Comparison of ENCODE assay signal across 9 mouse cellular contexts in the genomic region with DNA sequence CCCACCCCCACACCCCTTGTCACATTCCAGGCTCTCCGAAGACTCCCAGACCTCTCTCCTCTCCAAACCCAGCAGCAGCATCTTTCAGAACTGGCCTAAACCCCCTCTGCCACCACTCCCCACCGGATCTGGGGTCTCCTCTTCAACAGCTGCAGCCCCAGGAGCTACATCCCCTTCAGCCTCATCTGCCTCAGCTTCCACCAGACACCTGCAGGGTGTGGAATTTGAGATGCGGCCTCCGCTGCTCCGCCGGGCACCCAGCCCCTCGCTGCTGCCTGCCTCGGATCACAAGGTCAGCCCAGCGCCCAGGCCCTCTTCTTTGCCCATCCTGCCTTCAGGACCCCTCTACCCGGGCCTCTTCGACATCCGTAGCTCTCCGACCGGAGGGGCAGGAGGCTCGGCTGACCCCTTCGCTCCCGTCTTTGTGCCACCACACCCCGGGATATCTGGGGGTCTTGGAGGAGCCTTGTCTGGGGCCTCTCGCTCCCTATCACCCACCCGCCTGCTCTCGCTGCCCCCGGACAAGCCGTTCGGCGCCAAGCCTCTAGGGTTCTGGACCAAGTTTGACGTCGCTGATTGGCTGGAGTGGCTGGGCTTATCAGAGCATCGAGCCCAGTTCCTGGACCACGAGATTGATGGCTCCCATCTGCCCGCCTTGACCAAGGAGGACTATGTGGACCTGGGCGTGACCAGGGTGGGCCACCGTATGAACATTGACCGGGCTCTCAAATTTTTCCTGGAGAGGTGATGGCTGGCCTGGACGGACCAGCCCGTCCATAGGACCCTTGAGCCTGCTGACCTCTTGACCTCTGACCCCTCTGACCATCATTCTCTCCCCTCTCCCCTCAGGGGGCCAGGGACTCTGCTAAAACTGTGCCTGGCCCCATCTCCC. TPM values are rescaled to one million over a fixed set of nuclear protein-coding genes. Genes with fewer than 3 reads are reported as not detected.
DNase-seq lines count a peak whose midpoint lies in the region; ATAC-seq and TF ChIP-seq lines count a peak whose summit lies in the region.
"Had no signal": no experiment of that assay in that cellular context is flagged by ENCODE, and none has a peak within 500 bp of the region (broad histone marks: within the 10 kb centered on the region; RNA-seq: fewer than 3 reads in every experiment).

No protein-coding gene starts in this region.

- H3K9ac ChIP-seq in hindbrain, embryonic 11.5 days (ENCODE audit: low read depth, low read length) = peak overlapping the region; percentile 44; the same call in 1 of the 2 replicates
- peak overlapping the region; percentile 43 for H3K9ac ChIP-seq in neural tube, embryonic 13.5 days

- 1% methylated on average over 35 of the region's 35 CpGs for WGBS in hindbrain, embryonic 11.5 days
- WGBS in neural tube, embryonic 13.5 days = 4% methylated on average over 35 of the region's 35 CpGs

- peaks cover 27% of the 10 kb centered on the region for H3K4me1 ChIP-seq in hindbrain, embryonic 11.5 days (replicated peaks; ENCODE audit: control insufficient read depth, insufficient read depth, low read length)
- peaks cover 60% of the 10 kb centered on the region for H3K4me1 ChIP-seq in neural tube, embryonic 13.5 days (replicated peaks)

- TF ChIP-seq CTCF in layer of hippocampus, adult 2 months (conservative IDR thresholded peaks at IDR 0.05) = no peak

- H3K4me3 ChIP-seq in layer of hippocampus, adult 2 months = no peak overlapping the region
- H3K4me3 ChIP-seq in hindbrain, embryonic 11.5 days (ENCODE audit: low read depth, low read length) = no peak overlapping the region
- no peak overlapping the region for H3K4me3 ChIP-seq in neural tube, embryonic 13.5 days

- peak overlapping the region; percentile 38 for H3K4me2 ChIP-seq in hindbrain, embryonic 11.5 days (replicated peaks; ENCODE audit: low read depth, low read length)
- H3K4me2 ChIP-seq in neural tube, embryonic 13.5 days = 0 out of 2 replicates have a peak overlapping the region, but pooled peaks have one; percentile 1

- H3K36me3 ChIP-seq in hindbrain, embryonic 11.5 days (ENCODE audit: control insufficient read depth, insufficient read depth, low read length) = no peaks in the 10 kb centered on the region
- peaks cover 32% of the 10 kb centered on the region for H3K36me3 ChIP-seq in neural tube, embryonic 13.5 days

- DNase-seq in adrenal gland, adult 2 months = peak; percentile 5
- DNase-seq in adrenal gland, postnatal 25 days = no peak
- DNase-seq in layer of hippocampus, adult 2 months (ENCODE audit: low spot score in 2 of 2) = no peak
- no peak for DNase-seq in layer of hippocampus, adult 9-11 months
- DNase-seq in hindbrain, embryonic 11.5 days (ENCODE audit: low spot score) = peak; percentile 43
- no peak for DNase-seq in spleen, postnatal 14 days (ENCODE audit: low spot score in 2 of 2)

- H3K9me3 ChIP-seq in hindbrain, embryonic 11.5 days (ENCODE audit: control insufficient read depth, low read length) = no peaks in the 10 kb centered on the region
- H3K9me3 ChIP-seq in neural tube, embryonic 13.5 days = no peaks in the 10 kb centered on the region

- peaks cover 66% of the 10 kb centered on the region for H3K27me3 ChIP-seq in hindbrain, embryonic 11.5 days (ENCODE audit: control insufficient read depth, insufficient read depth, low read length)
- H3K27me3 ChIP-seq in neural tube, embryonic 13.5 days = peaks cover 77% of the 10 kb centered on the region

- peak overlapping the region; percentile 67; the same call in 1 of the 2 replicates for H3K27ac ChIP-seq in layer of hippocampus, adult 2 months
- peak overlapping the region; percentile 2; the same call in 1 of the 2 replicates for H3K27ac ChIP-seq in hindbrain, embryonic 11.5 days (ENCODE audit: low read depth, low read length)
- no peak overlapping the region for H3K27ac ChIP-seq in neural tube, embryonic 13.5 days (replicated peaks)

- ATAC-seq in hindbrain, embryonic 11.5 days (ENCODE audit: low FRiP score) = no peak
- ATAC-seq in neural tube, embryonic 13.5 days (ENCODE audit: low read depth) = no peak
- no peak for ATAC-seq in megakaryocyte progenitor cell, adult 5-6 weeks (replicated peaks; ENCODE audit: poor library complexity)

RNA-seq across cellular contexts. Expression of gene Syt3, which starts 27.1 kb away (rescaled TPM):
- total RNA-seq in adrenal gland, adult 2 months (2021) = 1 to 10 TPM; 4.8 to 6.2 TPM
- 12.1 and 16.0 TPM in 2 replicates for polyA plus RNA-seq in adrenal gland, adult 2 months (2012; rRNA removed)
- total RNA-seq in adrenal gland, postnatal 25 days (2021) = 4.1 and 5.7 TPM in 2 replicates
- total RNA-seq in layer of hippocampus, adult 2 months (2021) = 10 to 100 TPM; 89.4 to 95.9 TPM
- 2.4 and 3.5 TPM in 2 replicates for polyA plus RNA-seq in hindbrain, embryonic 11.5 days (2014; fragmentation: Nextera tagmentation; extraction: Ambion mirVana)
- polyA plus RNA-seq in neural tube, embryonic 13.5 days (2015; fragmentation: Nextera tagmentation; extraction: Ambion mirVana) = 24.9 and 28.4 TPM in 2 replicates
- total RNA-seq in megakaryocyte progenitor cell, adult 5-6 weeks (2015) = 0.22 and 0.24 TPM in 2 replicates
- total RNA-seq in megakaryocyte progenitor cell, adult 5-6 weeks (2017) = 0.12 and 0.14 TPM in 2 replicates

RNA-seq across cellular contexts. Expression of gene 1700008O03Rik, which starts 28.8 kb away (rescaled TPM):
- 1 to 10 TPM in 1 of 2 experiments, under 1 TPM in 1; 0.66 to 1.2 TPM for total RNA-seq in adrenal gland, adult 2 months (2021)
- polyA plus RNA-seq in adrenal gland, adult 2 months (2012; rRNA removed) = 1.6 and 2.3 TPM in 2 replicates
- total RNA-seq in adrenal gland, postnatal 25 days (2021) = 2.3 TPM in 1 of 2 replicates, not detected in the other
- 1 to 10 TPM; 3.0 to 3.3 TPM for total RNA-seq in layer of hippocampus, adult 2 months (2021)
- polyA plus RNA-seq in hindbrain, embryonic 11.5 days (2014; fragmentation: Nextera tagmentation; extraction: Ambion mirVana) = 1.3 and 1.4 TPM in 2 replicates
- polyA plus RNA-seq in neural tube, embryonic 13.5 days (2015; fragmentation: Nextera tagmentation; extraction: Ambion mirVana) = 1.0 and 1.5 TPM in 2 replicates
- 0.44 and 1.5 TPM in 2 replicates for total RNA-seq in megakaryocyte progenitor cell, adult 5-6 weeks (2015)
- total RNA-seq in megakaryocyte progenitor cell, adult 5-6 weeks (2017) = 1.8 and 2.2 TPM in 2 replicates

RNA-seq across cellular contexts. Expression of gene Shank1, which starts 46.8 kb away (rescaled TPM):
- 1 to 10 TPM; 8.0 to 9.1 TPM for total RNA-seq in adrenal gland, adult 2 months (2021)
- 2.5 and 2.9 TPM in 2 replicates for polyA plus RNA-seq in adrenal gland, adult 2 months (2012; rRNA removed)
- total RNA-seq in adrenal gland, postnatal 25 days (2021) = 8.5 and 10.4 TPM in 2 replicates
- 100 to 1,000 TPM; 647 to 698 TPM for total RNA-seq in layer of hippocampus, adult 2 months (2021)
- polyA plus RNA-seq in hindbrain, embryonic 11.5 days (2014; fragmentation: Nextera tagmentation; extraction: Ambion mirVana) = 5.1 and 6.9 TPM in 2 replicates
- 26.5 and 27.7 TPM in 2 replicates for polyA plus RNA-seq in neural tube, embryonic 13.5 days (2015; fragmentation: Nextera tagmentation; extraction: Ambion mirVana)
- 0.05 and 0.49 TPM in 2 replicates for total RNA-seq in megakaryocyte progenitor cell, adult 5-6 weeks (2015)
- not detected in 2 replicates for total RNA-seq in megakaryocyte progenitor cell, adult 5-6 weeks (2017)
- total RNA-seq: hematopoietic stem cell, adult 5-6 weeks had no signal

RNA-seq across cellular contexts. Expression of gene Clec11a, which starts 50.1 kb away (rescaled TPM):
- total RNA-seq in adrenal gland, adult 2 months (2021) = 1 to 10 TPM; 4.6 to 5.1 TPM
- polyA plus RNA-seq in adrenal gland, adult 2 months (2012; rRNA removed) = 11.4 and 13.0 TPM in 2 replicates
- total RNA-seq in adrenal gland, postnatal 25 days (2021) = 3.4 and 3.6 TPM in 2 replicates
- 1 to 10 TPM; 3.0 to 3.5 TPM for total RNA-seq in layer of hippocampus, adult 2 months (2021)
- 2.7 TPM in 2 replicates for polyA plus RNA-seq in hindbrain, embryonic 11.5 days (2014; fragmentation: Nextera tagmentation; extraction: Ambion mirVana)
- 2.8 TPM in 2 replicates for polyA plus RNA-seq in neural tube, embryonic 13.5 days (2015; fragmentation: Nextera tagmentation; extraction: Ambion mirVana)
- total RNA-seq in megakaryocyte progenitor cell, adult 5-6 weeks (2015) = 4.1 TPM in 2 replicates
- 4.2 and 4.4 TPM in 2 replicates for total RNA-seq in megakaryocyte progenitor cell, adult 5-6 weeks (2017)

Comparison
In these comparisons a context has a peak if more than half of its experiments do, and no peak if none do; other contexts are left out.
1. DNase-seq: peak in adrenal gland, adult 2 months (single experiment) and hindbrain, embryonic 11.5 days (single experiment); none in adrenal gland, postnatal 25 days (single experiment), layer of hippocampus, adult 2 months (0 of 2), layer of hippocampus, adult 9-11 months (single experiment) and spleen, postnatal 14 days (0 of 2).
2. RNA of gene Syt3, which starts 27.1 kb away (total RNA-seq): 89.4 to 95.9 TPM in layer of hippocampus, adult 2 months; 4.8 to 6.2 TPM in adrenal gland, adult 2 months, 4.1 to 5.7 TPM in adrenal gland, postnatal 25 days and 0.12 to 0.24 TPM in megakaryocyte progenitor cell, adult 5-6 weeks; every median in the first group is over 10 times any median in the second.
3. RNA of gene Shank1, which starts 46.8 kb away (total RNA-seq): 647 to 698 TPM in layer of hippocampus, adult 2 months; 8.0 to 9.1 TPM in adrenal gland, adult 2 months, 8.5 to 10.4 TPM in adrenal gland, postnatal 25 days and 0.05 to 0.49 TPM in megakaryocyte progenitor cell, adult 5-6 weeks; every median in the first group is over 10 times any median in the second.